Mouse (Mus musculus) olfactory bulb, adult 2 months (tissue): ENCODE measurements around the gene 3110082J24Rik. TPM values are rescaled to one million over a fixed set of nuclear protein-coding genes. Genes with fewer than 3 reads are reported as not detected.
"Not testable (repeated sequence)": the region's sequence is repeated elsewhere in the genome, so short reads cannot be mapped to it uniquely, and the experiment has no call there.

Experiments
- H3K27ac ChIP-seq: fragments of 200-500 bp; 2 replicates; pipeline ENCODE4 v1.5.1; 2012; ENCODE audit warnings: low read depth, low read length; ENCODE audit not compliant: insufficient read depth
- H3K4me1 ChIP-seq: fragments of 200-500 bp; 2 replicates; pipeline ENCODE4 v1.6.1; 2012; ENCODE audit warnings: low read length; ENCODE audit not compliant: control insufficient read depth, insufficient read depth
- H3K4me3 ChIP-seq: fragments of 200-500 bp; 2 replicates; pipeline ENCODE4 v1.5.1; 2012; ENCODE audit warnings: mild to moderate bottlenecking, low read depth, low read length, moderate library complexity; ENCODE audit not compliant: insufficient read depth
- CTCF ChIP-seq: fragments of 200-500 bp; IDR thresholded peaks from 2 replicates; pipeline ENCODE4 v1.5.1; 2012; ENCODE audit warnings: low read depth, mild to moderate bottlenecking, low read length, moderate library complexity; ENCODE audit not compliant: insufficient read depth
- POLR2A ChIP-seq: fragments of 200-500 bp; IDR thresholded peaks from 2 replicates; pipeline ENCODE4 v1.6.1; 2012; ENCODE audit warnings: mild to moderate bottlenecking, low read depth, low read length, moderate library complexity; ENCODE audit not compliant: insufficient read depth
- WGBS: fragments of 180-500 bp; shearing (Covaris S2); methylation state at CpG from one replicate; pipeline ENCODE4 v1.1.7; 2018; 5-methylcytosine and 5-hydroxymethylcytosine counted together
- polyA plus RNA-seq: library from polyadenylated mRNA; stranded (reverse); fragments of >200 nt; gene quantifications from 2 replicates; pipeline ENCODE4 v1.2.4, GENCODE M21; 2012; ENCODE audit warnings: low replicate concordance; ENCODE audit not compliant: missing spikeins, insufficient read depth, insufficient read length

Gene 3110082J24Rik
- polyA plus RNA-seq, 1 experiment, result not detected

- Histone ChIP-seq H3K4me3 (no peak overlapping the region), H3K27ac (no peak overlapping the region), H3K4me1 (peaks cover 24% of the 10 kb centered on the region)
- 83% methylated on average over 3 of the region's 3 CpGs for WGBS
- TF ChIP-seq CTCF (no peak), POLR2A (no peak)
Measured at GRCm38 (mm10) chr5:30103340-30103739, 2.5 kb downstream of the 3110082J24Rik start.

- peaks cover 3% of the 10 kb centered on the region; the same call in 1 of the 2 replicates for H3K4me1 ChIP-seq
- no peak overlapping the region for H3K27ac ChIP-seq
- 92% methylated on average over 1 of the region's 1 CpGs for WGBS
- TF ChIP-seq CTCF (no peak), POLR2A (no peak)
- H3K4me3 ChIP-seq, result no peak overlapping the region
Measured at GRCm38 (mm10) chr5:30098260-30098659, 7.6 kb downstream of the 3110082J24Rik start.

GRCm38 (mm10) chr5:30095731-30096130, 10.2 kb downstream of the 3110082J24Rik start:
- Histone ChIP-seq H3K27ac (no peak overlapping the region), H3K4me3 (no peak overlapping the region), H3K4me1 (peaks cover 3% of the 10 kb centered on the region; the same call in 1 of the 2 replicates)
- 55% methylated on average over 6 of the region's 6 CpGs for WGBS
- TF ChIP-seq POLR2A, result no peak
- TF ChIP-seq CTCF, result no peak

- Histone ChIP-seq H3K4me3 (no peak overlapping the region), H3K4me1 (peaks cover 3% of the 10 kb centered on the region; the same call in 1 of the 2 replicates), H3K27ac (no peak overlapping the region)
- no peak for TF ChIP-seq CTCF
- TF ChIP-seq POLR2A, result no peak
- 44% methylated on average over 2 of the region's 2 CpGs for WGBS
Measured at GRCm38 (mm10) chr5:30094399-30094798, 11.5 kb downstream of the 3110082J24Rik start.

GRCm38 (mm10) chr5:30092701-30093100, 13.2 kb downstream of the 3110082J24Rik start:
- WGBS, result 76% methylated on average over 13 of the region's 13 CpGs
- TF ChIP-seq CTCF (no peak), POLR2A (no peak)
- Histone ChIP-seq H3K4me1 (peaks cover 3% of the 10 kb centered on the region; the same call in 1 of the 2 replicates), H3K4me3 (no peak overlapping the region), H3K27ac (no peak overlapping the region)

GRCm38 (mm10) chr5:30072825-30073821, 32.8 kb downstream of the 3110082J24Rik start, which contains the start of gene Tyms:
Gene Tyms, minus strand, starts transcription at chr5:30073617.
- Histone ChIP-seq H3K27ac (no peak within 1 kb of the TSS), H3K4me1 (peaks cover 2% of the 10 kb centered on the region; the same call in 1 of the 2 replicates), H3K4me3 (peak within 1 kb of the TSS; percentile 88)
- TF ChIP-seq CTCF (no peak), POLR2A (peak; percentile 18; the same call in 1 of the 2 replicates)
- 2% methylated on average over 45 of the region's 45 CpGs for WGBS

- Histone ChIP-seq H3K27ac (no peak overlapping the region), H3K4me3 (no peak overlapping the region), H3K4me1 (peaks cover 2% of the 10 kb centered on the region; the same call in 1 of the 2 replicates)
- 72% methylated on average over 3 of the region's 3 CpGs for WGBS
- TF ChIP-seq POLR2A (no peak), CTCF (no peak)
Measured at GRCm38 (mm10) chr5:30072377-30072776, 33.5 kb downstream of the 3110082J24Rik start.

GRCm38 (mm10) chr5:30071677-30072076, 34.2 kb downstream of the 3110082J24Rik start:
- Histone ChIP-seq H3K4me3 (no peak overlapping the region), H3K4me1 (peaks cover 2% of the 10 kb centered on the region; the same call in 1 of the 2 replicates), H3K27ac (no peak overlapping the region)
- TF ChIP-seq POLR2A (no peak), CTCF (no peak)
- 69% methylated on average over 6 of the region's 6 CpGs for WGBS

GRCm38 (mm10) chr5:30067726-30068125, 38.2 kb downstream of the 3110082J24Rik start:
- TF ChIP-seq POLR2A (no peak), CTCF (no peak)
- WGBS, result 72% methylated on average over 6 of the region's 6 CpGs
- peaks cover 2% of the 10 kb centered on the region; the same call in 1 of the 2 replicates for H3K4me1 ChIP-seq
- no peak overlapping the region for H3K4me3 ChIP-seq
- H3K27ac ChIP-seq, result no peak overlapping the region

GRCm38 (mm10) chr5:30059607-30060006, 46.3 kb downstream of the 3110082J24Rik start:
- not testable (repeated sequence) for H3K4me1 ChIP-seq, H3K4me3 ChIP-seq, H3K27ac ChIP-seq
- 63% methylated on average over 5 of the region's 5 CpGs for WGBS
